Mouse (Mus musculus): ENCODE results near the gene Pth1r. TPM values are rescaled to one million over a fixed set of nuclear protein-coding genes. Genes with fewer than 3 reads are reported as not detected.

Gene Pth1r
- total RNA-seq, 1 experiment from 2014 or later, result not detected

GRCm38 (mm10) chr9:110753773-110754172 is 6.8 kb upstream of the Pth1r start:
- no peak for ATAC-seq (replicated peaks in 1 of 2; ENCODE audit: insufficient read depth in 1 of 2, low FRiP score in 2 of 2, low TSS enrichment in 1 of 2, low read depth in 1 of 2, poor library complexity in 2 of 2, severe bottlenecking in 2 of 2)

GRCm38 (mm10) chr9:110752917-110753435 is 6.0 kb upstream of the Pth1r start:
- no peak for ATAC-seq (replicated peaks in 1 of 2; ENCODE audit: insufficient read depth in 1 of 2, low FRiP score in 2 of 2, low TSS enrichment in 1 of 2, low read depth in 1 of 2, poor library complexity in 2 of 2, severe bottlenecking in 2 of 2)

GRCm38 (mm10) chr9:110751412-110751811 is 4.5 kb upstream of the Pth1r start:
- ATAC-seq (replicated peaks in 1 of 2; ENCODE audit: insufficient read depth in 1 of 2, low FRiP score in 2 of 2, low TSS enrichment in 1 of 2, low read depth in 1 of 2, poor library complexity in 2 of 2, severe bottlenecking in 2 of 2), result no peak

- ATAC-seq (replicated peaks in 1 of 2; ENCODE audit: insufficient read depth in 1 of 2, low FRiP score in 2 of 2, low TSS enrichment in 1 of 2, low read depth in 1 of 2, poor library complexity in 2 of 2, severe bottlenecking in 2 of 2), result no peak
Observed at GRCm38 (mm10) chr9:110750404-110751187, 3.7 kb upstream of the Pth1r start.

GRCm38 (mm10) chr9:110748451-110748850 is 1.5 kb upstream of the Pth1r start:
- ATAC-seq (replicated peaks in 1 of 2; ENCODE audit: insufficient read depth in 1 of 2, low FRiP score in 2 of 2, low TSS enrichment in 1 of 2, low read depth in 1 of 2, poor library complexity in 2 of 2, severe bottlenecking in 2 of 2), result no peak

GRCm38 (mm10) chr9:110746238-110746637 is 707 bp downstream of the Pth1r start:
- no peak for ATAC-seq (replicated peaks in 1 of 2; ENCODE audit: insufficient read depth in 1 of 2, low FRiP score in 2 of 2, low TSS enrichment in 1 of 2, low read depth in 1 of 2, poor library complexity in 2 of 2, severe bottlenecking in 2 of 2)

GRCm38 (mm10) chr9:110745752-110746151 is 1.2 kb downstream of the Pth1r start:
- no peak for ATAC-seq (replicated peaks in 1 of 2; ENCODE audit: insufficient read depth in 1 of 2, low FRiP score in 2 of 2, low TSS enrichment in 1 of 2, low read depth in 1 of 2, poor library complexity in 2 of 2, severe bottlenecking in 2 of 2)

- ATAC-seq (replicated peaks in 1 of 2; ENCODE audit: insufficient read depth in 1 of 2, low FRiP score in 2 of 2, low TSS enrichment in 1 of 2, low read depth in 1 of 2, poor library complexity in 2 of 2, severe bottlenecking in 2 of 2), result no peak
Observed at GRCm38 (mm10) chr9:110743456-110744323, 3.3 kb downstream of the Pth1r start.

- no peak for ATAC-seq (replicated peaks in 1 of 2; ENCODE audit: insufficient read depth in 1 of 2, low FRiP score in 2 of 2, low TSS enrichment in 1 of 2, low read depth in 1 of 2, poor library complexity in 2 of 2, severe bottlenecking in 2 of 2)
Observed at GRCm38 (mm10) chr9:110742951-110743455, 3.9 kb downstream of the Pth1r start.

GRCm38 (mm10) chr9:110742295-110742950 is 4.5 kb downstream of the Pth1r start:
- ATAC-seq (replicated peaks in 1 of 2; ENCODE audit: insufficient read depth in 1 of 2, low FRiP score in 2 of 2, low TSS enrichment in 1 of 2, low read depth in 1 of 2, poor library complexity in 2 of 2, severe bottlenecking in 2 of 2), result 0 out of 4 replicates have a peak, but pooled peaks of 1 of the 2 experiments have one; percentile 18

GRCm38 (mm10) chr9:110741711-110742294 is 5.1 kb downstream of the Pth1r start, which contains the start of gene Myl3:
Gene Myl3, plus strand, starts transcription at chr9:110741861.
- ATAC-seq (replicated peaks in 1 of 2; ENCODE audit: insufficient read depth in 1 of 2, low FRiP score in 2 of 2, low TSS enrichment in 1 of 2, low read depth in 1 of 2, poor library complexity in 2 of 2, severe bottlenecking in 2 of 2), result no peak

- ATAC-seq (replicated peaks in 1 of 2; ENCODE audit: insufficient read depth in 1 of 2, low FRiP score in 2 of 2, low TSS enrichment in 1 of 2, low read depth in 1 of 2, poor library complexity in 2 of 2, severe bottlenecking in 2 of 2), result no peak
Observed at GRCm38 (mm10) chr9:110739961-110740360, 7.0 kb downstream of the Pth1r start.

GRCm38 (mm10) chr9:110738054-110738453 is 8.9 kb downstream of the Pth1r start:
- ATAC-seq (replicated peaks in 1 of 2; ENCODE audit: insufficient read depth in 1 of 2, low FRiP score in 2 of 2, low TSS enrichment in 1 of 2, low read depth in 1 of 2, poor library complexity in 2 of 2, severe bottlenecking in 2 of 2), result no peak

- no peak for ATAC-seq (replicated peaks in 1 of 2; ENCODE audit: insufficient read depth in 1 of 2, low FRiP score in 2 of 2, low TSS enrichment in 1 of 2, low read depth in 1 of 2, poor library complexity in 2 of 2, severe bottlenecking in 2 of 2)
Observed at GRCm38 (mm10) chr9:110736362-110736761, 10.6 kb downstream of the Pth1r start.

GRCm38 (mm10) chr9:110734154-110734553 is 12.8 kb downstream of the Pth1r start:
- ATAC-seq (replicated peaks in 1 of 2; ENCODE audit: insufficient read depth in 1 of 2, low FRiP score in 2 of 2, low TSS enrichment in 1 of 2, low read depth in 1 of 2, poor library complexity in 2 of 2, severe bottlenecking in 2 of 2), result no peak

- ATAC-seq (replicated peaks in 1 of 2; ENCODE audit: insufficient read depth in 1 of 2, low FRiP score in 2 of 2, low TSS enrichment in 1 of 2, low read depth in 1 of 2, poor library complexity in 2 of 2, severe bottlenecking in 2 of 2), result peak in 1 of 2 experiments; percentile 2; a peak in 1 of 4 replicates
Observed at GRCm38 (mm10) chr9:110733102-110733501, 13.8 kb downstream of the Pth1r start.

- peak; percentile 92 to 96 for ATAC-seq (replicated peaks in 1 of 2; ENCODE audit: insufficient read depth in 1 of 2, low FRiP score in 2 of 2, low TSS enrichment in 1 of 2, low read depth in 1 of 2, poor library complexity in 2 of 2, severe bottlenecking in 2 of 2)
Observed at GRCm38 (mm10) chr9:110732623-110733022, 14.3 kb downstream of the Pth1r start.
